Mouse (Mus musculus): ENCODE results near the gene Myom1.

DNA sequence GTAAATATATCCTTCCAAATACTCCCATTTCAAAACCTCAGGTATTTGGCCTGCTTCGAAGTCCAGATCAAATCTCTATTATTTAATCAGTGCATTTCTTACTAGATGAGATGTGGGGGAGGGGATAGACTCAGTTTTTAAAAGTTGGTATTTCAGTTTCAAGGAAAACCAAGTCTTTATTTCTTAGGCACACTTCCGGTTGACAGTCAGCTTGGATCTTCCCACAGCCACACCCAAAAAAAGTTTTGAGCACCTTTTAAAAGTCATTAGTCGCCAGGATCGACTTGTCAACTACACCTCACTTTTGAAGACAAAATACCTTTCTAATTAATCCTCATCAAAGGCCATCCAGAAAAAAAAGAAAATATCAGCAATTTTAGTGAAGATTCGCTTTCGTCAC lies 1.4 kb upstream of the Myom1 start:
- TF ChIP-seq GATA1 (IDR thresholded peaks at IDR 0.05; ENCODE audit: low read length) (no peak), TAL1 (IDR thresholded peaks at IDR 0.05; ENCODE audit: low read length) (no peak)

All from erythroblast, embryonic 14.5 days (primary cell).